Mouse (Mus musculus): ENCODE data around the gene Hes6.

- TF ChIP-seq POLR2A (IDR thresholded peaks at IDR 0.05; ENCODE audit: extremely low read depth, insufficient read depth, low read length) (no peak), CTCF (IDR thresholded peaks at IDR 0.05; ENCODE audit: extremely low read depth, insufficient read depth, low read length) (no peak)
Measured at GRCm38 (mm10) chr1:91456301-91456801, 42.5 kb upstream of the Hes6 start.
